Mouse (Mus musculus): ENCODE data around the gene 2310022B05Rik. TPM values are rescaled to one million over a fixed set of nuclear protein-coding genes. Genes with fewer than 3 reads are reported as not detected.

2310022B05Rik gene
- polyA plus RNA-seq (2012; rRNA removed) = 63.4 and 85.4 TPM in 2 replicates

DNA sequence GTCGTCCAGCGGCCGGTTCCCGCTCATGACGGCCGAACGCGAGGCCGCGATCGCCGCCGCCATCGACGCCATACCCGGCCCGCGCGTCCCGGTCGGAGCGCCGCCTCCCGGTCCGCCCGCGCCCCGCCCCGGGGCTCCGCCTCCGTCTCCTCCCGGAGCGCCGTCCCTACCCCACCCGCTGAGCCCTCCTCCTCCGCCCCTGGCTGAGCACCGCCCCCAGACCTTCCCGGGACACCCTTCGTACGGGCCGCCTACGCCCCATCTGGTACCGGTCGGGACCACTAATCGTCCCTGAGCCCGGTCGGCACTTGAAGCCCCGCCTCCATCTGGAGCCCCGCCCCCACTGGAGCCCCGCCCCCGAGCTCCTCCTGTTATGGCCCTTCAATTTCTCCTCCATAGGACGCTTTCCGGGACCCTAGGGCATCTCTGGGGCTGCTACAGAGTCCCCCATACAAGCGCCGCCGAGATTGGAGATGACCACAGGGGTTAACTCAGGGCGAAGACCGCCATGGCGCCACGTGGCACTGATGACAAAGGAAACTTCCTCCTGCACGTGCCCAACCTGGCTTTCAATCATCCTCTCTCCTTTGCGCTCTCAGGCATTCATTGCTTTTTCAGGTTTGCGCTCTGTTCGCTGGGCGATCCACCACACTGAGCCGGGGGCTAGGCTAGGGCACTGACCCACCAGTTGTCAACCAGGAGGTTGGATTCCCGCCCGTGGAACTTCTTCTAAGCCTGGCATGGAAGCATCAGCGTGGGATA, at the start of gene 2310022B05Rik:
2310022B05Rik (minus strand) TSS at position 258 of the 762 bp plus-strand sequence.
- Histone ChIP-seq H3K4me3 (replicated peaks; ENCODE audit: extremely low read depth, low read depth, low read length) (peak within 1 kb of the TSS; percentile 79), H3K4me1 (ENCODE audit: control insufficient read depth, insufficient read depth, low read length) (peaks cover 3% of the 10 kb centered on the region; the same call in 1 of the 2 replicates)
- DNase-seq = peak; percentile 88
- TF ChIP-seq POLR2A (IDR thresholded peaks at IDR 0.05; ENCODE audit: borderline replicate concordance, extremely low read depth, low read depth, low read length) = peak; percentile 69; the same call in 1 of the 2 replicates
- TF ChIP-seq CTCF (IDR thresholded peaks at IDR 0.05; ENCODE audit: insufficient read depth, low read length) = no peak
- WGBS = 3% methylated on average over 65 of the region's 69 CpGs

DNA sequence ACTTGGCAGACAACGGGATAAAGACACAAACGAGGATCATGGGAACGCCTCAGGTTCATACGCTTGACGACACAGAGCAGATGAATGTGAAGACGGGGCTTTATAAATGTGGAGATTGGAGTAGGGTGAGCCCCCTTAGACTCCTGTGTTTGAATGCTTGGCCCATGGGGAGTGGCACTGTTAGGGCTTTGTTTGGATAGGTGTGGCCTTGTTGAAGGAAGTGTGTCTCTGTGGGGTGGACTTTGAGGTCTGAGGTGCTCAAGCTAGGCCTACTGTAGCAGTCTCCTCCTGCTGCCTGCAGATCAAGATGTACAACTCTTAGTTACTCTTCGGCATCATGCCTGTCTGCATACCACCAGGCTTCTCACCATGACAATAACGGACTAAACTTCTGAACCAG, 42.7 kb upstream of the 2310022B05Rik start:
- WGBS = 98% methylated on average over 8 of the region's 8 CpGs
- no peak for DNase-seq

DNA sequence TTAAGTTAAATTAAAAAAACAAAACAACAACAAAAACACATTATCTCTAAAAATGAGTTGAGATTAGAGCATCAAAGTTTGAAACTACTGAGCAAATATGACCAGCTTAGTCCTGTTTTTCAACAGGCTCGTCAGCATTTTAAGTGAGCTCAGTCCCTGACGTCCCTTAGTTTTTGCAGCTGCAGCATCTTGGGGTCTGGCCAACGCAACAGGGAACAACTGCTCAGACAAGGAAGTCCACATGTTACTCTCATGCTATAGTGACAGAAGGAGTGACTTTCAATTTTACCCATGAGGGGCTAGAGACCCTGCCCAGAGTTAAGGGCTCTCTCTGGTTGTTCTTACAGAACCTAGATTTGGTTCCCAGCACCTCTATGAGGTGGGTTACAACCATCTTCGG, 41.2 kb upstream of the 2310022B05Rik start:
- no peak for DNase-seq
- H3K4me3 ChIP-seq (replicated peaks; ENCODE audit: extremely low read depth, low read depth, low read length) = no peak overlapping the region
- H3K4me1 ChIP-seq (ENCODE audit: control insufficient read depth, insufficient read depth, low read length) = 0 out of 2 replicates have a peak, but pooled peaks cover 2% of the 10 kb centered on the region
- no peak for TF ChIP-seq POLR2A (IDR thresholded peaks at IDR 0.05; ENCODE audit: borderline replicate concordance, extremely low read depth, low read depth, low read length)
- TF ChIP-seq CTCF (IDR thresholded peaks at IDR 0.05; ENCODE audit: insufficient read depth, low read length) = no peak
- 79% methylated on average over 4 of the region's 4 CpGs for WGBS

More for the DNA sequence above, 42.7 kb upstream of the 2310022B05Rik start:
- H3K4me1 ChIP-seq (ENCODE audit: control insufficient read depth, insufficient read depth, low read length) = no peaks in the 10 kb centered on the region
- no peak overlapping the region for H3K4me3 ChIP-seq (replicated peaks; ENCODE audit: extremely low read depth, low read depth, low read length)
- TF ChIP-seq POLR2A (IDR thresholded peaks at IDR 0.05; ENCODE audit: borderline replicate concordance, extremely low read depth, low read depth, low read length) (no peak), CTCF (IDR thresholded peaks at IDR 0.05; ENCODE audit: insufficient read depth, low read length) (no peak)

DNA sequence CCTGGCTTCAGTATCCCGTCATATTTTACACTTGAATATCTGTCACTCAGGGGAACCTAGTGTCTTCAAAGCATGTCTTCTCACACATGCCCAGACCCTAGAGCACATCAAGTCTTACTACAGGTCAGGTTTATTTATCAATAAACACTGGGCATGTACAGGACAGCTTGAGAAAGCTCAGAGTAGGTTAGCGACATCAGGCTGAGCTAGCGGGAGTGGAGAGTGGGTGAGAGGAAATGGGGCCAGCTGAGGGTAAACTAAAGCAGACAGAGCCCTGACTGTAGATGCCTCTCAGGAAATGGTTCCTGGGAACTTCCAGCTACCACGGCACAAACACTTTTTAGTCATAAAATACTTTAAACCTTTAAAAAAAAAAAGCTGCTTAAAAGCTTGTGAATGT, 40.4 kb upstream of the 2310022B05Rik start:
- TF ChIP-seq POLR2A (IDR thresholded peaks at IDR 0.05; ENCODE audit: borderline replicate concordance, extremely low read depth, low read depth, low read length) (no peak), CTCF (IDR thresholded peaks at IDR 0.05; ENCODE audit: insufficient read depth, low read length) (no peak)
- WGBS = 42% methylated on average over 4 of the region's 4 CpGs
- 0 out of 2 replicates have a peak, but pooled peaks cover 2% of the 10 kb centered on the region for H3K4me1 ChIP-seq (ENCODE audit: control insufficient read depth, insufficient read depth, low read length)
- no peak overlapping the region for H3K4me3 ChIP-seq (replicated peaks; ENCODE audit: extremely low read depth, low read depth, low read length)
- DNase-seq = no peak

DNA sequence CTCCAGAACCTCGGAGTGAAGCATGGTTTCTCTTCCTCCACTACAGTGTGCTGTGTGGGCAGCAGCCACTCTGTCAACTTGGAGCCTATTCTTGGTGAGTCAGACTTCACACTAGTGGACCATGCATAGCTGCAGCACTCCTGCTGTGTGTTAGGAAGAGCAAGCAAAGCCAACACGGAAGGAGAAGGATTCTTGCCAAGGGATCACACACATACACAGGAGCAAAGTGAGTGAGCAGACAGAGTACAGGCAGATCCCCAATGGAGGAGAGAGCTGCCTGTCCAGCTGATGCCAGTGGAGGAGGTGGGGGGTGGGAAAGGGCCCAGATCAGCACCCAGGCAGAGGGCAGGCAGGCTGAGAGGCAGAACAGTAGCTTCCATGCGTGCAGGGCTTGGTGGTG, 39.0 kb upstream of the 2310022B05Rik start:
- Histone ChIP-seq H3K4me3 (replicated peaks; ENCODE audit: extremely low read depth, low read depth, low read length) (no peak overlapping the region), H3K4me1 (ENCODE audit: control insufficient read depth, insufficient read depth, low read length) (0 out of 2 replicates have a peak, but pooled peaks cover 5% of the 10 kb centered on the region)
- 68% methylated on average over 3 of the region's 3 CpGs for WGBS
- no peak for TF ChIP-seq CTCF (IDR thresholded peaks at IDR 0.05; ENCODE audit: insufficient read depth, low read length)
- no peak for TF ChIP-seq POLR2A (IDR thresholded peaks at IDR 0.05; ENCODE audit: borderline replicate concordance, extremely low read depth, low read depth, low read length)
- DNase-seq = no peak

DNA sequence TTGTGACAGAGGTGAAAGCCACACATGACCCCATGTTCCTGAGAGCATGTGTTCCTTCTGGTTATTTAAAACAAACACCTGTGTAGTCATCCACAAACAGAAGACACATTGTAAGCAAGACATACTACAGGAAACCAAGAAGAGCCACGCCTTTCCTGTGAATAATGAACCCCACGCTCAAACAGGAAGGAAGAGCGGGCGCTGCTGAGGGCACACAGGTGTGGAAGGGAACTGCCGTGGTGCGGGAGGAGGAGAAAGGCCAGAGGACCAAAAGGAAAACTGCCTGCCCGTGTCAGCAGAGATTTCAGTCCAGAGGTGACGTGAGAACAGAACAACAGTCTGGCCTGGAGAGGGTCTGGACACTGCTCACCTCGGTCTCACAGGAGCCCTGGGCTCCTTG, 37.9 kb upstream of the 2310022B05Rik start:
- WGBS = 45% methylated on average over 9 of the region's 9 CpGs

DNA sequence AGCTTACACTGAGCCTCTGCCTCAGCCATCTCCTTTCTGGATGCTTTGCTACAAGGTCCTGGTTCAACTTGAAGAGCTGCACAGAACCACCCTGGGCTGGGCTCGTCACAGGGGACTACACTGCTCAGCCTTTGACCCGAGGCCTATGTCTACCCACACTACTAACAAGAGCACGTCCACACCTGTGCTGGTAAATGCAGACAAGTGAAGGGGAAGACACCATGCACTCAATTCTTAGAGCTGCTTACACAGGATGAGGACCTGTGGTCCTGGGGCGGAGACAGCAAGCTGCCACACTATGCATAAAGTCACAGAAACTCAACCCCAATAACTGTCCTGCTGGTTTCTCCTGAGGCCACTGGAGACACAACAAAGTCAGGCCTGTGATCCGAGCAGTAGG, 37.1 kb upstream of the 2310022B05Rik start:
- TF ChIP-seq POLR2A (IDR thresholded peaks at IDR 0.05; ENCODE audit: borderline replicate concordance, extremely low read depth, low read depth, low read length) (no peak), CTCF (IDR thresholded peaks at IDR 0.05; ENCODE audit: insufficient read depth, low read length) (no peak)
- Histone ChIP-seq H3K4me3 (replicated peaks; ENCODE audit: extremely low read depth, low read depth, low read length) (no peak overlapping the region), H3K4me1 (ENCODE audit: control insufficient read depth, insufficient read depth, low read length) (0 out of 2 replicates have a peak, but pooled peaks cover 5% of the 10 kb centered on the region)
- no peak for DNase-seq
- WGBS = 90% methylated on average over 5 of the region's 5 CpGs

More for the DNA sequence above, 37.9 kb upstream of the 2310022B05Rik start:
- no peak for DNase-seq
- H3K4me1 ChIP-seq (ENCODE audit: control insufficient read depth, insufficient read depth, low read length) = 0 out of 2 replicates have a peak, but pooled peaks cover 5% of the 10 kb centered on the region
- TF ChIP-seq CTCF (IDR thresholded peaks at IDR 0.05; ENCODE audit: insufficient read depth, low read length) = no peak
- no peak for TF ChIP-seq POLR2A (IDR thresholded peaks at IDR 0.05; ENCODE audit: borderline replicate concordance, extremely low read depth, low read depth, low read length)
- H3K4me3 ChIP-seq (replicated peaks; ENCODE audit: extremely low read depth, low read depth, low read length) = no peak overlapping the region

DNA sequence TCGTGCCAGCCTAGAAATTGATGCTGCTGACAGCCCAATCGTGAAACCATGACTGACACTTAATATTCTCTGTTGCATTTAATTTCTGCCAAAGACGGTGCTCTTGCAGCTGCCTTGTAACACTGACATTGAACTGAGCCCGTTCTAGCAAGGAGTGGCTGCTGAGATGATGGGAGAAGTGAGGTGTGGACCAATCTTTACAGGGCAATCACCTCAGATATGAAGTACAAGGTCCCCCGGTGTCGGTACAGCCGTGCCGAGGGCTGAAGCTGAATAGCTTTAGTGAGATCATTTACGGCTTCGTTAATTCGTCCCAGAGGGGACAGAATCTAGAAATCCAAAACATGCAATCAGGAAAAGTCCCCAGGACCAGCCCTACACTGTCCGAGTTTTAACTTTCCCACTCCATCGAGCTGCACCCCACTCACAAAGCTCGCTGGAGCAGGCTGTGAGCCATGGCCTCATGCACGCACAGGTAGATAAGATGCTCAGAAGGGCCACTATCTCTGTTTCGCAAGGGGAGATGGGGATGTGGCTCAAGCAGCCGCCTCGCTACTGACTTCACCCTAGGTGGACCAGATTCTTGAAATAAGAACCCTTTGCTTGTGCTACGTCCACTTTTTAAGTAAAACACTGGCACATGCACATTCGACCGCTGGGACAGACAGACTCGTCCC, 32.4 kb upstream of the 2310022B05Rik start:
- DNase-seq = no peak
- 94% methylated on average over 22 of the region's 22 CpGs for WGBS
- 0 out of 2 replicates have a peak, but pooled peaks cover 5% of the 10 kb centered on the region for H3K4me1 ChIP-seq (ENCODE audit: control insufficient read depth, insufficient read depth, low read length)
- TF ChIP-seq CTCF (IDR thresholded peaks at IDR 0.05; ENCODE audit: insufficient read depth, low read length) = no peak
- TF ChIP-seq POLR2A (IDR thresholded peaks at IDR 0.05; ENCODE audit: borderline replicate concordance, extremely low read depth, low read depth, low read length) = no peak
- no peak overlapping the region for H3K4me3 ChIP-seq (replicated peaks; ENCODE audit: extremely low read depth, low read depth, low read length)

DNA sequence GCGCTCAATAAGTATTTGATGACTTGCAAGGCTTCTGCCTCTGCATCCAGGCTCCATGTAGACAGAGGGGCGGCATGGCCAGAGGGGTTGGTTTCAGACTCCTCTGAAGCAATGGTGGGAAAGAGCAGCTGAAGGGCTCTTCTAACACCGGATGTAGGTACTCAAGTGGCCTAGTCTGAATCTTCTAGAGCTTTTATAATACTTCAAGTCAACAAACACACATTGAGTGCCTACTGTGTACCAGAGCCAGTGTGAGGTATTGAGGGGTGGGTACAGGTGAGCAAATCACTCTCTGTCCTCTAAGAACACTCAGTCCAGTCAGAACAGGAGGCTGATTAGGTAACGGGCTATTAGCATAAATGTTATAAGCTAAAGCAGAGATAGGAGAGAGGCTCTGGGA, 28.5 kb upstream of the 2310022B05Rik start:
- TF ChIP-seq CTCF (IDR thresholded peaks at IDR 0.05; ENCODE audit: insufficient read depth, low read length) = no peak
- no peak for TF ChIP-seq POLR2A (IDR thresholded peaks at IDR 0.05; ENCODE audit: borderline replicate concordance, extremely low read depth, low read depth, low read length)
- no peak overlapping the region for H3K4me3 ChIP-seq (replicated peaks; ENCODE audit: extremely low read depth, low read depth, low read length)
- no peaks in the 10 kb centered on the region for H3K4me1 ChIP-seq (ENCODE audit: control insufficient read depth, insufficient read depth, low read length)
- 82% methylated on average over 4 of the region's 4 CpGs for WGBS
- peak; percentile 31 for DNase-seq
